Mouse (Mus musculus) lung, embryonic 15.5 days (tissue): ENCODE measurements at regions not wholly inside any gene's neighbourhood (a gene's known extent, or its start where the extent isn't known, plus 50 kb on each side); places are given as distances from the start of the nearest gene placed in this dataset.
"Not testable (repeated sequence)": the region's sequence is repeated elsewhere in the genome, so short reads cannot be mapped to it uniquely, and the experiment has no call there.

Experiments
- ATAC-seq: fragments of 200-750 bp; cut with Nextera tagmentation; 2 replicates; pipeline ENCODE4 v1.8.0; 2017; ENCODE audit warnings: moderate number of reproducible peaks, borderline replicate concordance; ENCODE audit not compliant: low FRiP score, low TSS enrichment; ENCODE audit errors: extremely low read depth
- H3K27ac ChIP-seq: fragments of 300-500 bp; sonication (generic); 2 replicates; pipeline ENCODE4 v1.5.1; 2015; ENCODE audit warnings: moderate library complexity, mild to moderate bottlenecking, inconsistent platforms
- H3K27me3 ChIP-seq: fragments of 300-500 bp; sonication (generic); 2 replicates; pipeline ENCODE4 v1.6.1; 2015; ENCODE audit warnings: inconsistent platforms
- H3K36me3 ChIP-seq: fragments of 300-500 bp; sonication (generic); 2 replicates; pipeline ENCODE4 v1.6.1; 2015; ENCODE audit warnings: inconsistent platforms
- H3K4me1 ChIP-seq: fragments of 300-500 bp; sonication (generic); 2 replicates; pipeline ENCODE4 v1.6.1; 2015; ENCODE audit warnings: inconsistent platforms
- H3K4me2 ChIP-seq: fragments of 300-500 bp; sonication (generic); 2 replicates; pipeline ENCODE4 v1.6.1; 2015; ENCODE audit warnings: inconsistent platforms, mild to moderate bottlenecking, moderate library complexity
- H3K4me3 ChIP-seq: fragments of 300-500 bp; sonication (generic); 2 replicates; pipeline ENCODE4 v1.5.1; 2015; ENCODE audit warnings: mild to moderate bottlenecking, inconsistent platforms
- H3K9ac ChIP-seq: fragments of 300-500 bp; sonication (generic); 2 replicates; pipeline ENCODE4 v1.6.1; 2015; ENCODE audit warnings: inconsistent platforms
- H3K9me3 ChIP-seq: fragments of 300-500 bp; sonication (generic); 2 replicates; pipeline ENCODE4 v1.6.1; 2016; ENCODE audit warnings: inconsistent platforms
- WGBS: fragments of 180-500 bp; shearing (Covaris S2); methylation state at CpG from one replicate; pipeline ENCODE4 v1.1.7; 2015; 5-methylcytosine and 5-hydroxymethylcytosine counted together

- ATAC-seq: no peak
- H3K9me3 ChIP-seq: no peaks in the 10 kb centered on the region
- no peak overlapping the region for H3K4me2 ChIP-seq
- no peaks in the 10 kb centered on the region for H3K27me3 ChIP-seq
- no peaks in the 10 kb centered on the region for H3K36me3 ChIP-seq
- no peak overlapping the region for H3K4me3 ChIP-seq
- no peak overlapping the region for H3K9ac ChIP-seq
- no peak overlapping the region for H3K27ac ChIP-seq
- H3K4me1 ChIP-seq: no peaks in the 10 kb centered on the region
These were observed 256.4 kb downstream of the Sema3d start for GRCm38 (mm10) chr5:12639549-12639948.

GRCm38 (mm10) chr5:12646269-12646668, 263.1 kb downstream of the Sema3d start:
- no peak overlapping the region for H3K9ac ChIP-seq
- no peaks in the 10 kb centered on the region for H3K27me3 ChIP-seq
- no peak overlapping the region for H3K4me2 ChIP-seq
- H3K27ac ChIP-seq: no peak overlapping the region
- ATAC-seq: no peak
- H3K4me1 ChIP-seq: no peaks in the 10 kb centered on the region
- H3K36me3 ChIP-seq: no peaks in the 10 kb centered on the region
- WGBS: 75% methylated on average over 2 of the region's 2 CpGs
- H3K9me3 ChIP-seq: no peaks in the 10 kb centered on the region
- H3K4me3 ChIP-seq: no peak overlapping the region

- Histone ChIP-seq H3K9me3 (no peaks in the 10 kb centered on the region), H3K4me3 (no peak overlapping the region), H3K27ac (no peak overlapping the region), H3K4me1 (no peaks in the 10 kb centered on the region), H3K9ac (no peak overlapping the region), H3K36me3 (no peaks in the 10 kb centered on the region), H3K4me2 (no peak overlapping the region), H3K27me3 (no peaks in the 10 kb centered on the region)
- WGBS: 71% methylated on average over 2 of the region's 2 CpGs
- ATAC-seq: no peak
These were observed 290.5 kb downstream of the Sema3d start for GRCm38 (mm10) chr5:12673666-12674065.

GRCm38 (mm10) chr5:12674134-12674533, 290.9 kb downstream of the Sema3d start:
- Histone ChIP-seq H3K4me1 (no peaks in the 10 kb centered on the region), H3K9ac (no peak overlapping the region), H3K27me3 (no peaks in the 10 kb centered on the region), H3K27ac (no peak overlapping the region), H3K4me2 (no peak overlapping the region), H3K9me3 (no peaks in the 10 kb centered on the region), H3K4me3 (no peak overlapping the region), H3K36me3 (no peaks in the 10 kb centered on the region)
- ATAC-seq: no peak
- WGBS: 94% methylated on average over 4 of the region's 4 CpGs

GRCm38 (mm10) chr5:12676712-12677111, 293.5 kb downstream of the Sema3d start:
- 53% methylated on average over 3 of the region's 3 CpGs for WGBS
- no peaks in the 10 kb centered on the region for H3K36me3 ChIP-seq

GRCm38 (mm10) chr5:12714894-12715293, 331.7 kb downstream of the Sema3d start:
- H3K36me3 ChIP-seq: no peaks in the 10 kb centered on the region
- no peak overlapping the region for H3K4me2 ChIP-seq
- no peaks in the 10 kb centered on the region for H3K27me3 ChIP-seq
- ATAC-seq: no peak
- H3K4me1 ChIP-seq: no peaks in the 10 kb centered on the region
- no peak overlapping the region for H3K27ac ChIP-seq
- WGBS: 76% methylated on average over 3 of the region's 3 CpGs
- no peak overlapping the region for H3K9ac ChIP-seq
- H3K9me3 ChIP-seq: peaks cover 6% of the 10 kb centered on the region; the same call in 1 of the 2 replicates
- H3K4me3 ChIP-seq: no peak overlapping the region

More at GRCm38 (mm10) chr5:12676712-12677111, 293.5 kb downstream of the Sema3d start:
- no peak overlapping the region for H3K4me2 ChIP-seq
- no peaks in the 10 kb centered on the region for H3K27me3 ChIP-seq
- no peak overlapping the region for H3K9ac ChIP-seq
- H3K4me1 ChIP-seq: no peaks in the 10 kb centered on the region
- ATAC-seq: no peak
- H3K9me3 ChIP-seq: no peaks in the 10 kb centered on the region
- H3K27ac ChIP-seq: no peak overlapping the region
- no peak overlapping the region for H3K4me3 ChIP-seq

- Histone ChIP-seq H3K4me3 (no peak overlapping the region), H3K27ac (no peak overlapping the region), H3K36me3 (no peaks in the 10 kb centered on the region), H3K27me3 (no peaks in the 10 kb centered on the region), H3K4me2 (no peak overlapping the region), H3K9ac (no peak overlapping the region), H3K9me3 (no peaks in the 10 kb centered on the region), H3K4me1 (no peaks in the 10 kb centered on the region)
- no peak for ATAC-seq
- 8% methylated on average over 5 of the region's 5 CpGs for WGBS
These were observed 368.3 kb downstream of the Sema3d start for GRCm38 (mm10) chr5:12751514-12751913.

GRCm38 (mm10) chr5:12759634-12760033, 365.6 kb upstream of the Sema3a start:
- no peaks in the 10 kb centered on the region for H3K27me3 ChIP-seq
- no peak overlapping the region for H3K4me3 ChIP-seq
- H3K9me3 ChIP-seq: no peaks in the 10 kb centered on the region
- ATAC-seq: no peak
- H3K27ac ChIP-seq: no peak overlapping the region
- no peaks in the 10 kb centered on the region for H3K4me1 ChIP-seq
- no peaks in the 10 kb centered on the region for H3K36me3 ChIP-seq
- H3K9ac ChIP-seq: no peak overlapping the region
- no peak overlapping the region for H3K4me2 ChIP-seq

- no peaks in the 10 kb centered on the region for H3K27me3 ChIP-seq
- H3K27ac ChIP-seq: no peak overlapping the region
- no peak overlapping the region for H3K9ac ChIP-seq
- no peaks in the 10 kb centered on the region for H3K36me3 ChIP-seq
- H3K4me2 ChIP-seq: no peak overlapping the region
- no peak for ATAC-seq
- no peak overlapping the region for H3K4me3 ChIP-seq
- H3K9me3 ChIP-seq: no peaks in the 10 kb centered on the region
- no peaks in the 10 kb centered on the region for H3K4me1 ChIP-seq
- 72% methylated on average over 1 of the region's 1 CpGs for WGBS
These were observed 357.8 kb upstream of the Sema3a start for GRCm38 (mm10) chr5:12767383-12767782.

- no peak for ATAC-seq
- Histone ChIP-seq H3K36me3 (no peaks in the 10 kb centered on the region), H3K4me2 (no peak overlapping the region), H3K9ac (no peak overlapping the region), H3K9me3 (no peaks in the 10 kb centered on the region), H3K27ac (no peak overlapping the region), H3K4me1 (no peaks in the 10 kb centered on the region), H3K27me3 (no peaks in the 10 kb centered on the region), H3K4me3 (no peak overlapping the region)
- WGBS: 75% methylated on average over 3 of the region's 3 CpGs
These were observed 342.5 kb upstream of the Sema3a start for GRCm38 (mm10) chr5:12782681-12783080.

- H3K27me3 ChIP-seq: no peaks in the 10 kb centered on the region
- no peaks in the 10 kb centered on the region for H3K4me1 ChIP-seq
- H3K4me3 ChIP-seq: no peak overlapping the region
- no peak for ATAC-seq
- H3K9ac ChIP-seq: no peak overlapping the region
- no peaks in the 10 kb centered on the region for H3K36me3 ChIP-seq
- H3K9me3 ChIP-seq: no peaks in the 10 kb centered on the region
- H3K4me2 ChIP-seq: no peak overlapping the region
- WGBS: 89% methylated on average over 1 of the region's 1 CpGs
- H3K27ac ChIP-seq: no peak overlapping the region
These were observed 316.5 kb upstream of the Sema3a start for GRCm38 (mm10) chr5:12808729-12809128.

GRCm38 (mm10) chr5:12809884-12810283, 315.3 kb upstream of the Sema3a start:
- no peak overlapping the region for H3K27ac ChIP-seq
- no peak overlapping the region for H3K9ac ChIP-seq
- no peaks in the 10 kb centered on the region for H3K36me3 ChIP-seq
- WGBS: 58% methylated on average over 2 of the region's 2 CpGs
- no peak for ATAC-seq
- H3K27me3 ChIP-seq: no peaks in the 10 kb centered on the region
- H3K9me3 ChIP-seq: no peaks in the 10 kb centered on the region
- H3K4me3 ChIP-seq: no peak overlapping the region
- H3K4me1 ChIP-seq: no peaks in the 10 kb centered on the region
- H3K4me2 ChIP-seq: no peak overlapping the region

- H3K27ac ChIP-seq, ATAC-seq, H3K36me3 ChIP-seq, H3K4me2 ChIP-seq, H3K9ac ChIP-seq, H3K27me3 ChIP-seq, H3K9me3 ChIP-seq, H3K4me1 ChIP-seq, H3K4me3 ChIP-seq: not testable (repeated sequence)
- 82% methylated on average over 3 of the region's 3 CpGs for WGBS
These were observed 278.0 kb upstream of the Sema3a start for GRCm38 (mm10) chr5:12847207-12847606.
